Mouse (Mus musculus) G1E (cell line): ENCODE measurements around the gene Rbm3. TPM values are rescaled to one million over a fixed set of nuclear protein-coding genes. Genes with fewer than 3 reads are reported as not detected.
A peak's percentile ranks its signal among the peaks of the same experiment; 100 is the strongest.

Experiments used
- ATAC-seq: 2 replicates; pipeline ENCODE4 v1.8.0; 2016; ENCODE audit warnings: mild to moderate bottlenecking; ENCODE audit not compliant: insufficient number of reproducible peaks, poor library complexity, low FRiP score, severe bottlenecking; ENCODE audit errors: extremely low read depth
- DNase-seq: peaks from one replicate; pipeline ENCODE4 v3.0.0; 2012; ENCODE audit warnings: low spot score
- H3K27me3 ChIP-seq: 2 replicates; pipeline ENCODE4 v1.6.1; 2012; ENCODE audit warnings: mild to moderate bottlenecking, low read length, inconsistent platforms; ENCODE audit not compliant: insufficient read depth
- H3K36me3 ChIP-seq: replicated peaks from 2 replicates; pipeline ENCODE3; 2012; ENCODE audit warnings: mild to moderate bottlenecking, inconsistent platforms
- H3K4me1 ChIP-seq: 2 replicates; pipeline ENCODE4 v1.6.1; 2012; ENCODE audit warnings: low read depth, low read length, inconsistent platforms, mixed read lengths; ENCODE audit not compliant: insufficient read depth
- H3K4me3 ChIP-seq: 2 replicates; pipeline ENCODE4 v1.5.1; 2012; ENCODE audit warnings: low read depth, mild to moderate bottlenecking, inconsistent platforms, low read length, moderate library complexity, mixed read lengths
- H3K9me3 ChIP-seq: replicated peaks from 2 replicates; pipeline ENCODE4 v1.6.1; 2012; ENCODE audit warnings: inconsistent platforms
- CTCF ChIP-seq: IDR thresholded peaks from 2 replicates; pipeline ENCODE4 v1.5.1; 2012; ENCODE audit warnings: low read depth, low read length, inconsistent platforms, mixed read lengths
- GATA1 ChIP-seq: IDR thresholded peaks from 2 replicates; pipeline ENCODE4 v1.6.1; 2012; ENCODE audit warnings: borderline replicate concordance, low read length, inconsistent platforms, mixed read lengths
- GATA2 ChIP-seq: IDR thresholded peaks from 2 replicates; pipeline ENCODE4 v1.6.1; 2012; ENCODE audit warnings: low read depth, low read length, inconsistent platforms, borderline replicate concordance
- POLR2AphosphoS5 ChIP-seq: IDR thresholded peaks from 2 replicates; pipeline ENCODE4 v1.6.1; 2012; ENCODE audit warnings: low read depth, low read length, inconsistent platforms; ENCODE audit not compliant: insufficient replicate concordance
- TAL1 ChIP-seq: conservative IDR thresholded peaks from 2 replicates; pipeline ENCODE4 v1.6.1; 2012; ENCODE audit warnings: low read depth, low read length, inconsistent platforms, mixed read lengths
- polyA plus RNA-seq: library from polyadenylated mRNA; stranded (reverse); fragments of >175 nt; gene quantifications from 2 replicates; pipeline ENCODE4 v1.2.3, GENCODE M21; 2012
- total RNA-seq, 2 experiments: library from RNA; stranded (forward) in 1 of 2; stranded (reverse) in 1 of 2; fragments of 200-1000 nt in 1 of 2; fragments of >200 nt in 1 of 2; fragmentation: Nextera tagmentation in 1 of 2; gene quantifications; 2 replicates each; pipeline ENCODE4 v1.2.3; 2014 to 2017

The Rbm3 gene
- total and polyA plus RNA-seq, 3 experiments, result 248 to 1,311 (median 460) TPM

GRCm38 (mm10) chrX:8143750-8144149, 1.9 kb downstream of the Rbm3 start:
- Histone ChIP-seq H3K36me3 (peaks cover 42% of the 10 kb centered on the region), H3K4me3 (peak overlapping the region; percentile 79), H3K4me1 (peaks cover 43% of the 10 kb centered on the region), H3K9me3 (no peaks in the 10 kb centered on the region), H3K27me3 (no peaks in the 10 kb centered on the region)
- DNase-seq (no peak), ATAC-seq (no peak)
- TF ChIP-seq GATA1 (no peak), POLR2AphosphoS5 (no peak), CTCF (no peak), GATA2 (no peak), TAL1 (no peak)

- peaks cover 35% of the 10 kb centered on the region for H3K4me1 ChIP-seq
- ATAC-seq (no peak), DNase-seq (no peak)
- no peak for TF ChIP-seq TAL1
- TF ChIP-seq POLR2AphosphoS5, result no peak
- TF ChIP-seq GATA2, result no peak
- no peak for TF ChIP-seq GATA1
- no peak for TF ChIP-seq CTCF
- no peaks in the 10 kb centered on the region for H3K27me3 ChIP-seq
- peaks cover 50% of the 10 kb centered on the region for H3K36me3 ChIP-seq
- H3K9me3 ChIP-seq, result no peaks in the 10 kb centered on the region
- peak overlapping the region; percentile 60; the same call in 1 of the 2 replicates for H3K4me3 ChIP-seq
Measured at GRCm38 (mm10) chrX:8142948-8143347, 2.7 kb downstream of the Rbm3 start.

GRCm38 (mm10) chrX:8141058-8141457, 4.6 kb downstream of the Rbm3 start:
- H3K27me3 ChIP-seq, result no peaks in the 10 kb centered on the region
- peaks cover 66% of the 10 kb centered on the region for H3K36me3 ChIP-seq
- no peaks in the 10 kb centered on the region for H3K9me3 ChIP-seq
- H3K4me3 ChIP-seq, result no peak overlapping the region; the same call in 1 of the 2 replicates
- ATAC-seq (no peak), DNase-seq (no peak)
- peaks cover 21% of the 10 kb centered on the region for H3K4me1 ChIP-seq
- TF ChIP-seq GATA2, result no peak
- no peak for TF ChIP-seq CTCF
- TF ChIP-seq GATA1, result no peak
- no peak for TF ChIP-seq TAL1
- no peak for TF ChIP-seq POLR2AphosphoS5

GRCm38 (mm10) chrX:8140446-8140845, 5.2 kb downstream of the Rbm3 start:
- peaks cover 66% of the 10 kb centered on the region for H3K36me3 ChIP-seq
- no peak for ATAC-seq

GRCm38 (mm10) chrX:8139480-8139879, 6.2 kb downstream of the Rbm3 start:
- ATAC-seq (no peak; the same call in 1 of the 2 replicates), DNase-seq (no peak)
- peaks cover 62% of the 10 kb centered on the region for H3K36me3 ChIP-seq
- no peaks in the 10 kb centered on the region for H3K27me3 ChIP-seq
- no peak overlapping the region for H3K4me3 ChIP-seq
- H3K4me1 ChIP-seq, result peaks cover 21% of the 10 kb centered on the region
- TF ChIP-seq POLR2AphosphoS5 (0 out of 2 replicates have a peak, but pooled peaks have one; percentile 57), GATA2 (no peak)
- H3K9me3 ChIP-seq, result no peaks in the 10 kb centered on the region

More at GRCm38 (mm10) chrX:8140446-8140845, 5.2 kb downstream of the Rbm3 start:
- no peaks in the 10 kb centered on the region for H3K27me3 ChIP-seq
- no peaks in the 10 kb centered on the region for H3K9me3 ChIP-seq
- no peak overlapping the region for H3K4me3 ChIP-seq
- TF ChIP-seq GATA2 (no peak), TAL1 (no peak), POLR2AphosphoS5 (no peak), GATA1 (no peak), CTCF (no peak)
- H3K4me1 ChIP-seq, result peaks cover 21% of the 10 kb centered on the region
- no peak for DNase-seq

- ATAC-seq, result no peak
- H3K27me3 ChIP-seq, result no peaks in the 10 kb centered on the region
- H3K36me3 ChIP-seq, result peaks cover 40% of the 10 kb centered on the region
- no peak overlapping the region for H3K4me3 ChIP-seq
- H3K9me3 ChIP-seq, result no peaks in the 10 kb centered on the region
- peaks cover 18% of the 10 kb centered on the region for H3K4me1 ChIP-seq
- DNase-seq, result no peak
- TF ChIP-seq GATA2 (no peak), GATA1 (no peak), CTCF (no peak), TAL1 (no peak), POLR2AphosphoS5 (no peak; the same call in 1 of the 2 replicates)
Measured at GRCm38 (mm10) chrX:8135886-8136285, 9.8 kb downstream of the Rbm3 start.
